Mouse (Mus musculus) kidney, postnatal 4 days (tissue): ENCODE measurements around the gene Prss16.

ENCODE experiments used
- DNase-seq, 2 experiments: peaks; one replicate each; pipeline ENCODE4 v3.0.0; 2021; ENCODE audit warnings: mixed read lengths in 2 of 2

Gene Prss16

GRCm38 (mm10) chr13:22006334-22007120, 3.0 kb downstream of the Prss16 start:
- DNase-seq = peak; percentile 72 to 79

DNA sequence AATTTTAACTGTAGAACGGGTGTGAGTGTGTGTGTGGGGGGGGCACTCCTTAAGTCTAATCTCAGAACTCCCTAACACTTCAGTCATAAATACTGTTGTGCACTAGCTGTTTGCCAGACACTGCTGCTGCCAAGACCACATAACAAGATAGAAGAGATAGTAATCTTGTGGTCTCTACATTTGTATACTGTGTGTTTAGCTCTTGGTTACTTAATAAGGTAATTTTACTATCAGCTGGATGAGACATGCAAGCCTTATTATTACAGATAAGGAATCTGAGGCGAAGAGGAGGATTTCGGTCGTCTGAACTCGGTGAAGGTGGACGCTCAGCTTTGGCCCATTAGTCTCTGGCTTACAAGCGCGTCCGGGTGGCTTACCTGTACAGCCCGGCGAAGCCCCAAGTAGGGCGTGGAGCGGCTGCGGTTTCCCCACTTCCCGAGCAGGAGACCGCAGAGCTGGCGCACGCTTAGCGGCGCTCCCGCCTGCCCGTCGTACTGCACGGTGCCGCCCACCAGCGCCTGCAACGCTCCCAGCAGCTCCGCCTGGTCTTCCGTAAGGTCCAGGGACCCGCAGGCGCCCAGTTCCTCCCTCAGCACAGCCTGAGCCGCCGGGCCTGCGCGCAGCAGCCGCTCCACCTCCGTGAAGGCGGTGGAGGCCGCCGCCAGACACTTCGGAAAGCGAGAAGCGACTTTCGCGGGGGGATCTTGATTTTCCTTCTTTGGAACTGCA, 3.8 kb downstream of the Prss16 start:
- peak; percentile 60 to 72 for DNase-seq

- peak in 1 of 2 experiments; percentile 24 for DNase-seq
Measured at GRCm38 (mm10) chr13:22001823-22002222, 7.7 kb downstream of the Prss16 start.

DNA sequence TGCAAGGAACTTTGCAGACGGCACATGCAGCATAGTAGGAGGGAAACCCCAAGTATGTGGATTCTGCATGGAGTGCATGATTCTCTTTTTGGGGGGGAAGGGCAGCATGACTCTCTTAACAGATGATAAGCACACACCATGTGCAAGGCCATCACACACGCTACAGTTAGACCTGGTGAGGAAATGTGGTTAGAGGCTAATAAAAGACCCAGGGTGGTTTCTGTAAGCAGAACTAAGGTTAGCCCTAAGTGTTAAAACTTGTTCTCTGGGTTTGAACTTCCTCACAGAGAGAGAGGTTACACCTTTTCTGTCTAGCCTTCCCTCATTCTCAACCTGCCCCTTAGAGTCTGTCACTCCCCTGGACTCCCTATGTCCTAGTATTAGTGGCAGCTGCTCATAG, 8.2 kb downstream of the Prss16 start:
- no peak for DNase-seq

GRCm38 (mm10) chr13:21999147-21999546, 10.4 kb downstream of the Prss16 start:
- DNase-seq = no peak

DNA sequence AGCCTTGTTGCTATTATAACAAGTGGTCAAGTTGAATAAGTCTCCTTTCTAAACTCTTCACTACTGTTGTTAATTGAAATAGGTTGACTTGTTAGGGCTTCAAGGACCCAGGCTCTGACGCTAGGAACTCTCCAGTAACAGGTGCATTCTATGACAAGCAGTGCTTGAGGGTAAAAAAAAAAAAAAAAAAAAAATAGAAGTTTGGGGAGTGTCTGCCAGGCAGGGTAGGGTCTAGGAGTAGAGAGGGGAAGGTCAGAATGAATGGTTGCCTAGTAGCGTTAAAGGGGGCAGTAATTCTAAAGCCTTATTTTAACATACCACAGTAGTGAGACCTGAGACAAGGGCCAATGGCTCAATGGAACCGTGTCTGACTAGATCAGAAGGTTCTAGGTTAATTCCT, 11.1 kb downstream of the Prss16 start:
- no peak for DNase-seq

- DNase-seq = no peak
Measured at GRCm38 (mm10) chr13:21997821-21998220, 11.7 kb downstream of the Prss16 start.

DNA sequence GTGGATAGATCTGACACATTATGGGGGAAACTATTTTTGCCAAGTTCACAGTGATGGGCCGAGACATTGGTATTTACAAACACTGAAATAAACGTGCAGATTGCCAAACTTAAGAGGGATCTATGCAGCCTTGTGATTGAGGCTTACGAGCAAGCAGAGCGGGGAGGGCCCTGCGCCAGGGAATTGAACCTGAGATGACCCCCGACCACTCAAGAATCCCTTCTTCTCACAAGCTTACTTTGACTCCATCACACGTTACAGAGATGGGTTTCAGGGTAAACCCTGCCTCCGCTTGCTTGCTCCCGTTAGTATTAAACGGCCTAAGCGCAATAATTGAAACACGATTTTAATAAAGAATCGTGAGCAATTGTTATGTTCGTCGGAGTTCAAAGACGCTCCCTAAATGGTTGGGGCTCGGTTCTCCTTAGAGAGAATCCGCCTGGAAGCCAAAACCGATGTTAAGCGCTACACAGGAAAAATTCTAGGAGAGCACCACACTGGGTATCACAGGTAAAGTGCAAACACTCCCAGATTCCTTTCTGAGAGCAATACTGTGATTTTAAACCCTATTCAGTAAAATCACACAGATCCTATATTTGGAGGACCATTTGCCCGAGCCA, 12.2 kb downstream of the Prss16 start:
- DNase-seq = no peak

GRCm38 (mm10) chr13:21996840-21997185, 12.7 kb downstream of the Prss16 start:
- DNase-seq = peak in 1 of 2 experiments; percentile 12

DNA sequence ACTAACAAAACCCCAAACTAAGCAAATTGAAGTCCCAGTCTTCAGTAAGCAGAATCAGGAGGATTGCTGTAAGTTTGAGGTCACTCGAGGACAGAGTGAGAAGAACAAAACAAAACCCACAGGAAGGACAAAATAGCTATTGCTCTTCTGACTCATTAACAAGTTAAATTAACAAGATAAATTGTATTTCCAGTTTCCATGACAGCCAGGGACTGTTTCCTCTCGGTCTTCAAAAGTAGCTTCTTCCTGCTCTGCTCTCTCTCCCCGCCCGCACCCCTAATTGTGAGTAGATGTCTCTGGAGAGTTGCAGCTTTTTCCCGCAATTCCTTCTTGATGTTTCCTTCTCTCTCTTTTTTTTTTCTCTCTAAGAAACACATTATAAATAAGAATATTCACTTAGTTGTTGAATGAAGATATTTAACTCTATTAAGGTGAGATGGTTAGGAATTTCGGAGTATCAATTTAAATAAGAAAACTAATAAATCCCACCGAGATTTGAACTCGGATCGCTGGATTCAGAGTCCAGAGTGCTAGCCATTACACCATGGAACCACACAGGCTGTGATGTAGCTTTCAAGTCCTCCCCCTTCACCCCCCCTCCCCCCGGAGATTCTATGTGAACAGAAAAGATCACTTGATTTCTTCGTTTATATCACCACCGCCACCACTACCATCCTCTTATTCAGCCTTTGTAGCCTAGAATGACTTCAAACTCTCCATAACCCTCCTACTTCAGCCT, 13.3 kb downstream of the Prss16 start:
- DNase-seq = peak in 1 of 2 experiments; percentile 31

DNA sequence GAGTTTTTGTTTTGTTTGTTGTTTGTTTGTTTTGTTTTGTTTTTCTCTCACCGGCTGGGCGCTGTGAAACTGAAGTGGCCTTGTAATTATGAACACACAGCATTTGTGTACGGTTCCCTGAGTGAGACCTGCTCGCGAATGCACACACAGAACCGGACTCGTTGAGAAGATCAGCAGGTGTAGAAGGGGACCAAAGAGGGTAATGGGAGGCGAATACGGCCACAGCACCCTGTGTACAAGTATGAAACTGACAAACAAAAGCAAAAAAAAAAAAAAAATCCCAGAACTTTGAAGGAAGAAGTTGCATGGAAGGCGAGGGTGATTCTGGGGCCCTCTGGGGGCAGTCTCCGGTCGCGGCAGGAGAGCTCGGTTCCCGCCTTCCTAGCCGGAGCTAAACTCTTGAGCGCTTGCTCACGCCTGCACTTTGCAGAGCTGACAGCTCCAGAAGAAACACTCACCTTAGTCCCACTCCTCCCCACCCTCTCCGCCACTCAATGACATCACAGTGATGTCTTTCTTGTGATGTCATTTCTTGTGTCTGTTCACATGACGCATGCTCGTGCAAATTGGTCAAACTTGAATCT, 14.1 kb downstream of the Prss16 start:
- DNase-seq = peak; percentile 56 to 71

- no peak for DNase-seq
Measured at GRCm38 (mm10) chr13:21994896-21995295, 14.6 kb downstream of the Prss16 start.

GRCm38 (mm10) chr13:21993957-21994738, 15.4 kb downstream of the Prss16 start:
- peak; percentile 47 to 57 for DNase-seq

- DNase-seq = no peak
Measured at GRCm38 (mm10) chr13:21992550-21992949, 17.0 kb downstream of the Prss16 start.

- no peak for DNase-seq
Measured at GRCm38 (mm10) chr13:21984486-21984885, 25.1 kb downstream of the Prss16 start.

- no peak for DNase-seq
Measured at GRCm38 (mm10) chr13:21981803-21982193, 27.7 kb downstream of the Prss16 start.

DNA sequence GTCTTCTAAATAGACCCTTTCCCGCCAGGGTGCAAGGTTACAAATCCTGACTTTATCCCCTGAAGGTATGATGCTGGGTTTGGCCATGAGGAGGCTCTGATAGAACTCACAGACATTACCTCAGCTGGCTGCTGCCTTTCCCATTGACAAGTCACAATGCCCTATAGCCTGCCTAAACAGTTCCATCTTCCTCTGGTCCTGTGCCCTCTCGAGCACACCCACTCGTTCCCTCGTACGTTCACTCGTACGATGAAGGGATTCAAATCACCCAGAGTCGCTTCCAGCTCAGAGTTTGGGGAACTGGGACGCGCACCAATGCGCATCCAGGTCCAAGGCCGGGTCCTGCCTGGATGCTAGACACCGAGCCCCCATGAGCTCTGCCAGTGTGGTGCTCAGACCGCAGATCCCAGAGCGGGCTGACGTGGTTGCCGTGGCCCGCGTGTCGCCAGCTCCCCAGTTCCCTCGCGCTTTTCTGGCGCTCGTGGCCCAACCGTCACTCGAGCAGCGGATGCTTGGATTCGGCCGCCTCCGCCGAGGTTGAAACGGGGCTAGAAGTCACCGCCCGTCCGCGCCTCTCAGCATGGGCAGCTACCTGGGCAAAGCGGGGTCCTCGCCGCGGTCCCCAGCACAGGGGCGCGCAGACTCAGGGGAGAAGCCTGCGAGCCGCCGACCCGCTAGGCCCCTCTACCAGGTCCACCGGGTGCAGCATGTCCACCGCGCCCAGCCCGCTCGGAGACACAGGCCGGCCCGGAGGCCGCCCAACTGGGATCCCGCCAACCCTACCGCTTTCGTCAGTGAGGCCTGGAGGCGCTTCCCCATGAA, 28.4 kb downstream of the Prss16 start, which contains the start of gene Pom121l2:
TSS of gene Pom121l2 (plus strand) at position 214 of the 822 bp plus-strand sequence.
- DNase-seq = peak; percentile 66 to 78

DNA sequence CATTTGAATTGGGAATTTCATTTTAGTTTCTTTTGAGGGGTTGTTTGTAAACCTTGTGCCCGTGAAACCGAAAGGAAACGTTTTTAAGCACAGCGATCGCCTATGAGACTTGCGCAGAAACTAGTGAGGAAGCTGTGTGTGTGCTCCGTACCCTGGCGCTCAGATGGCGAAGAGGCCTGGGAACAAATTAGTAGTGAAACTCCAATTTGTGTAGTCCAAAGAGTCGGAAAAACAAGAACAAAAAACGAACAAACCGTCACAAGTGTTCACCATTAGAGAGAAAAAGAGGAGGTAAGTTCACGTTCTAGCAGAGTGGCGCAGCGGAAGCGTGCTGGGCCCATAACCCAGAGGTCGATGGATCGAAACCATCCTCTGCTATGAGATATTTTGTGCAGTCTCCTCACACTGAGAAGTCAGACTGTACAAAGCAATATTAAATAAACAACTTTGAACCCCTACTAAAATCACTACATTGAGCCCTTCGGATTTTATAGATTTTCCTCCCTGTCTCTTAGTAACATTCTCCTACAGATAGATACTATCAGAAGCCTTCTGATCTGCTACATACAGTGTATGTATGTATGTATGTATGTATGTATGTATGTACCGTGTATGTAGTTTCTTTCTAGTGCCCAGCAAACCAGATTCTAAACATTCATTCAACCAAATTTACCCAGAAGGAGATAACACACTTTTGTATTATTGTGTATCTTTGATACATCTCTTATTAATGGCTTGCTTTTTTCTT, 34.6 kb downstream of the Prss16 start:
- DNase-seq = peak; percentile 68 to 77

GRCm38 (mm10) chr13:21974221-21974725, 35.3 kb downstream of the Prss16 start:
- DNase-seq = peak; percentile 91 to 94

DNA sequence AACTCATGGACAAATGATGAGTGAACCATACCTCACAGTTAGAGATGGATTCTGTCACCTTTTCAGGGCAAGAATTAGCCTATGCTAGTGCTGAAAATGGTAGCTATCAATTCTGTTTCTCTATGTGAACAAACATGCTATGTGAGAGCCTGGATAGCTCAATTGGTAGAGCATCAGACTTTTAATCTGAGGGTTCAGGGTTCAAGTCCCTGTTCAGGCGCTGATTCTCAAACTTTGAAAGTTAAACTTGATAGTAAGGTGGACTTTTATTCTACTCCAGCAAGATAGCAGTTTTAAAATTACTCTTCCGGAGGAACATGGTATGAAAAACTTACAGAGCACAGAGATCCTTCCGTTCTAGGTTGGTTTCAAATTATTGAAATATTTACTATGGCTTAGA, 37.9 kb downstream of the Prss16 start:
- no peak for DNase-seq
